Mouse (Mus musculus): ENCODE measurements around the gene Aldh1l1. TPM values are rescaled to one million over a fixed set of nuclear protein-coding genes. Genes with fewer than 3 reads are reported as not detected.

The Aldh1l1 gene
- polyA plus RNA-seq, 1 experiment from 2014 or later: 1.2 TPM

DNA sequence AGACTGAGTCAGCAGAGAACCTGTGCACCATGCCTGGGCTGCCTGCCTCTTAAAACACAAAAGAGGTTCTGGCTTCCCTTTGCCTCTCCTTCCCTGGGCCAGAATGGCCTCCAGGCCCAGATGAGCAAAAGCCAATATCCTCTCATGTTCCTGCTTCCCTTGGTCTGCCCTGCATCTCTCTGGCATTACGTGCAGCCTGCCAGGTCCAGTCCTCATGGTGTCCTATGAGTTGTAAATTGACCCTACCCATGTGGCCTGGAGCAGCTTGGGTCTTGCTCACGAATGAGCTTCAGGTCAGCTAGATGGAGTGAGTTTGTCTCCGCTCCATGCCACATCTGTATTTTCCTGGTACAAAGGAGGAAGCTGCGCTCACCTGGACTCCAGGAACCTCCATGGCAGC lies 110.8 kb downstream of the Aldh1l1 start:
- DNase-seq (ENCODE audit: low spot score) (no peak), ATAC-seq (replicated peaks; ENCODE audit: insufficient number of reproducible peaks, low FRiP score, low TSS enrichment, low read depth) (no peak)
- 82% methylated on average over 4 of the region's 4 CpGs for WGBS
- Histone ChIP-seq H3K9me3 (replicated peaks; ENCODE audit: control insufficient read depth, low read length) (no peaks in the 10 kb centered on the region), H3K4me2 (ENCODE audit: low read depth, low read length) (no peak overlapping the region), H3K4me1 (ENCODE audit: control insufficient read depth, insufficient read depth, low read length) (no peaks in the 10 kb centered on the region), H3K27ac (replicated peaks; ENCODE audit: low read depth, low read length) (no peak overlapping the region), H3K4me3 (ENCODE audit: low read depth, low read length) (no peak overlapping the region), H3K36me3 (replicated peaks; ENCODE audit: control insufficient read depth, insufficient read depth, low read depth, low read length) (no peaks in the 10 kb centered on the region), H3K9ac (replicated peaks; ENCODE audit: low read length) (no peak overlapping the region), H3K27me3 (ENCODE audit: control insufficient read depth, insufficient read depth, low read length) (no peaks in the 10 kb centered on the region)

DNA sequence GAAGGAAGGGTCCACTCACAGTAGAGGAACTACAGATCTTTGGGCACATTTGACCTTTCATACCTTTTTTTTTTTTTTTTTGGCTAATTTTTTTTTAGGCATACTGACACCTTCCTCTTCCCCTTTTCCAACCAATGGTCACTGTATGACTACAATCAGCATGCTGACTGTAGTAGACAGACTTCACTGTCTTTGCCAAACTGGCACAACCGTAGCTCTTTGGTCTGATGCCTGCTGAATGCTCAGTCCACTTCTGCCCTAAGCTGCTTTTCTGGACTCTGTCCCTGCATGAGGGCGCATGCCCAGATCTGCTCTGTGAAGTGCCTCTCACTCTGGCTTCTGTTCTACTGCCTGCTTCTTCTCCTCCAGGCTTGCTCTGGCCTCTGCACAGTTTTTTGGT lies 111.4 kb downstream of the Aldh1l1 start:
- H3K36me3 ChIP-seq (replicated peaks; ENCODE audit: control insufficient read depth, insufficient read depth, low read depth, low read length): no peaks in the 10 kb centered on the region
- no peaks in the 10 kb centered on the region for H3K4me1 ChIP-seq (ENCODE audit: control insufficient read depth, insufficient read depth, low read length)
- no peaks in the 10 kb centered on the region for H3K9me3 ChIP-seq (replicated peaks; ENCODE audit: control insufficient read depth, low read length)
- ATAC-seq (replicated peaks; ENCODE audit: insufficient number of reproducible peaks, low FRiP score, low TSS enrichment, low read depth) (no peak), DNase-seq (ENCODE audit: low spot score) (no peak)
- H3K27ac ChIP-seq (replicated peaks; ENCODE audit: low read depth, low read length): no peak overlapping the region
- H3K27me3 ChIP-seq (ENCODE audit: control insufficient read depth, insufficient read depth, low read length): no peaks in the 10 kb centered on the region
- no peak overlapping the region for H3K4me2 ChIP-seq (ENCODE audit: low read depth, low read length)
- whole genome bisulfite sequencing: 95% methylated on average over 2 of the region's 2 CpGs
- no peak overlapping the region for H3K9ac ChIP-seq (replicated peaks; ENCODE audit: low read length)
- H3K4me3 ChIP-seq (ENCODE audit: low read depth, low read length): no peak overlapping the region

DNA sequence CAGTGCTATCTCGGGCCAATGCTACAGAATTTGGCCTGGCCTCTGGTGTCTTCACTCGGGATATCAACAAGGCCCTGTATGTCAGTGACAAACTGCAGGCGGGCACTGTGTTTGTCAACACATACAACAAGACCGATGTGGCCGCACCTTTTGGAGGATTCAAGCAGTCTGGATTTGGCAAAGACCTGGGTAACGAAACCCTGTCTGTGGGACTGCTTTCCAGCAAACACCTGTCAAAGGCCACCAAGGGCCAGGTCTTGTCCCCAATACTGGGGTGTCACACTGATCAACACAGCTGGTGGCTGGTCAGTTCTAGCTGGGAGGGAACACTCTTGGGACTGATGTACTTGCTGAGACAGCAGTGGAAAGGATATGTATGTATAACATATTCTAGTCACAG lies 112.0 kb downstream of the Aldh1l1 start:
- DNase-seq (ENCODE audit: low spot score): no peak
- no peak overlapping the region for H3K4me3 ChIP-seq (ENCODE audit: low read depth, low read length)
- no peak overlapping the region for H3K27ac ChIP-seq (replicated peaks; ENCODE audit: low read depth, low read length)
- H3K4me2 ChIP-seq (ENCODE audit: low read depth, low read length): no peak overlapping the region
- no peaks in the 10 kb centered on the region for H3K36me3 ChIP-seq (replicated peaks; ENCODE audit: control insufficient read depth, insufficient read depth, low read depth, low read length)
- H3K9me3 ChIP-seq (replicated peaks; ENCODE audit: control insufficient read depth, low read length): no peaks in the 10 kb centered on the region
- no peak for ATAC-seq (replicated peaks; ENCODE audit: insufficient number of reproducible peaks, low FRiP score, low TSS enrichment, low read depth)
- no peaks in the 10 kb centered on the region for H3K27me3 ChIP-seq (ENCODE audit: control insufficient read depth, insufficient read depth, low read length)
- 88% methylated on average over 6 of the region's 6 CpGs for WGBS
- H3K9ac ChIP-seq (replicated peaks; ENCODE audit: low read length): no peak overlapping the region
- H3K4me1 ChIP-seq (ENCODE audit: control insufficient read depth, insufficient read depth, low read length): no peaks in the 10 kb centered on the region

DNA sequence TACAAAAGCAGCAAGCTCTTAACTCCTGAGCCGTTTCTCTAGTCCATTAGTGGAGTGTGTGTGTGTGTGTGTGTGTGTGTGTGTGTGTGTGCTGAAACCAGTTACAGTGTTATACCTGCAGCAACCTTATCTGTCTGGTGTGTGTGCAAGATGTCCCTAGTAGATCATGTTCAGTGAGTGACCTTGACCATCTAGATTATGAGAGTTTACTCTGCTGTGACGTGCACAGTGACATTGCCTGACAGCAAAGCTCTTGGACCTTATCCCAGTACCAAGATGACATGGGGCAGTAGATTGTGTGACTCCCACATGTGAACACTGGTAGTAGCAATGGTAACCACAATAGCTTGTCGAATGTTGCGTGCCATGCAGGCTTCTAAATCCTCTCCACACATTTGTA lies 114.1 kb downstream of the Aldh1l1 start:
- Histone ChIP-seq H3K4me2 (ENCODE audit: low read depth, low read length) (no peak overlapping the region), H3K27me3 (ENCODE audit: control insufficient read depth, insufficient read depth, low read length) (no peaks in the 10 kb centered on the region), H3K4me1 (ENCODE audit: control insufficient read depth, insufficient read depth, low read length) (no peaks in the 10 kb centered on the region; the same call in 1 of the 2 replicates), H3K27ac (replicated peaks; ENCODE audit: low read depth, low read length) (no peak overlapping the region), H3K9ac (replicated peaks; ENCODE audit: low read length) (no peak overlapping the region), H3K4me3 (ENCODE audit: low read depth, low read length) (no peak overlapping the region), H3K36me3 (replicated peaks; ENCODE audit: control insufficient read depth, insufficient read depth, low read depth, low read length) (no peaks in the 10 kb centered on the region), H3K9me3 (replicated peaks; ENCODE audit: control insufficient read depth, low read length) (no peaks in the 10 kb centered on the region)
- ATAC-seq (replicated peaks; ENCODE audit: insufficient number of reproducible peaks, low FRiP score, low TSS enrichment, low read depth) (no peak), DNase-seq (ENCODE audit: low spot score) (no peak)
- 84% methylated on average over 4 of the region's 4 CpGs for WGBS

DNA sequence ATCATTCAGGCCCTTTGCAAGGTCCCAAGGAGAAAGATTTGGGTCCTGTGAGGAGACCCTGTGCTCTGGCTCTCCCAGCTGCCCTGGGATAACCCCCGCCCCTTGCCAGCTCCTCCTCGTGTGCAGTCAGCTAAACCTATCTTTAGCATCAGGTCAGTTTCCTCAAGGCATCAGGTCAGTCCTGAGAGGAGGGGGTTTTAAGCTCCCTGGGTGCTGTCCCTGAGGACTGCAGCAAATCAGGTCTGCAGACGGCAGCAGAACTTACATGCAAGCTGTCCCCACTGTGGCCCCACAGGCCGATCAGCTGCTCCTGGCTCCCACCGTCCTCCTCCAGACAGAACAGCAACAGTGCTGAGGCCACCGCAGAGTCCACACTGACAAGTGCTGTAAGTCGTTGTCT lies 115.5 kb downstream of the Aldh1l1 start:
- DNase-seq (ENCODE audit: low spot score) (no peak), ATAC-seq (replicated peaks; ENCODE audit: insufficient number of reproducible peaks, low FRiP score, low TSS enrichment, low read depth) (no peak)
- Histone ChIP-seq H3K4me1 (ENCODE audit: control insufficient read depth, insufficient read depth, low read length) (no peaks in the 10 kb centered on the region; the same call in 1 of the 2 replicates), H3K9me3 (replicated peaks; ENCODE audit: control insufficient read depth, low read length) (no peaks in the 10 kb centered on the region), H3K27ac (replicated peaks; ENCODE audit: low read depth, low read length) (no peak overlapping the region), H3K9ac (replicated peaks; ENCODE audit: low read length) (no peak overlapping the region), H3K4me3 (ENCODE audit: low read depth, low read length) (no peak overlapping the region), H3K27me3 (ENCODE audit: control insufficient read depth, insufficient read depth, low read length) (no peaks in the 10 kb centered on the region), H3K4me2 (ENCODE audit: low read depth, low read length) (no peak overlapping the region), H3K36me3 (replicated peaks; ENCODE audit: control insufficient read depth, insufficient read depth, low read depth, low read length) (no peaks in the 10 kb centered on the region)
- WGBS: 55% methylated on average over 7 of the region's 7 CpGs

DNA sequence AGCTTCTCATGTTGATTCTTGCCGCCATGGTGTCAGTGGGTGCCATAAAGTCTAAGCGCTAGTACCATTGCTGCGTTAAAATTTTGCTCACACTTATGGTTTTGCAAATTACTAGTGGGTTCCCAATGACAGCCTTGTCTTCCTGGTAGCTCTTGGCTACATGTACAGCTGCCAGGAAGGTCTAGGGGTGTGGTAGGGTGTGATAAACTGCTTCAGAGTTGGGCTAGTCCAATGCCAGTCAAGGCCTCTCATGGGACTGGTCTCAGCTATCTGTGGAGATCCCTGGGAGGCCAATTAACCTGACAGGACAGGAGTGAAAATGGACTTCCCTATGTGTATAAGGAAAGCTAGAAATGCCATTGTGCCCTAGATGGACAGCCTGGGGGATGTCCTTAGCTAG lies 116.1 kb downstream of the Aldh1l1 start:
- no peak for DNase-seq (ENCODE audit: low spot score)
- ATAC-seq (replicated peaks; ENCODE audit: insufficient number of reproducible peaks, low FRiP score, low TSS enrichment, low read depth): no peak
- WGBS: 95% methylated on average over 3 of the region's 3 CpGs

DNA sequence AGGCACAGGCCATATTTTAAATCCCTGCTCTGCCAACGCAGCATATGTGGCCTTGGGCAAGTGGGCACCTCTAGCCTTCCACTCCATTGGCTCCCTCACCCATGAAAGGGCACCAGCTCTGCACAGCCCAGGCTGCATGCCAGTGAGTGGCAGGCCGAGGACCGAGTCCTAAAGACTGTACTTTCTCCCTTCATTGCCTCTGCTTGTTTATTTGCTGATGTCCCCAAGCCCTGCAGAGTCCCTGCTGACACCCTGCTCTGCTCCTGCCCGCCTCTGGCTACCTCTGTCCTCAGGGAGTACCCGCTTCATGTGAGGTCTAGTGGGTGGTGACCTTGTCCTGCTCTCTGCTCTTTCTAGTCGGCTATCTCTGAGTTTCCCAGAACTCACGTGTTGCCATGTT lies 116.9 kb downstream of the Aldh1l1 start:
- no peaks in the 10 kb centered on the region for H3K27me3 ChIP-seq (ENCODE audit: control insufficient read depth, insufficient read depth, low read length)
- DNase-seq (ENCODE audit: low spot score): no peak
- no peak overlapping the region for H3K9ac ChIP-seq (replicated peaks; ENCODE audit: low read length)
- H3K4me2 ChIP-seq (ENCODE audit: low read depth, low read length): no peak overlapping the region
- H3K9me3 ChIP-seq (replicated peaks; ENCODE audit: control insufficient read depth, low read length): no peaks in the 10 kb centered on the region
- no peak overlapping the region for H3K4me3 ChIP-seq (ENCODE audit: low read depth, low read length)
- no peak for ATAC-seq (replicated peaks; ENCODE audit: insufficient number of reproducible peaks, low FRiP score, low TSS enrichment, low read depth)
- no peaks in the 10 kb centered on the region; the same call in 1 of the 2 replicates for H3K4me1 ChIP-seq (ENCODE audit: control insufficient read depth, insufficient read depth, low read length)
- H3K36me3 ChIP-seq (replicated peaks; ENCODE audit: control insufficient read depth, insufficient read depth, low read depth, low read length): no peaks in the 10 kb centered on the region
- no peak overlapping the region for H3K27ac ChIP-seq (replicated peaks; ENCODE audit: low read depth, low read length)
- WGBS: 61% methylated on average over 7 of the region's 7 CpGs

More for the DNA sequence above, 116.1 kb downstream of the Aldh1l1 start:
- H3K36me3 ChIP-seq (replicated peaks; ENCODE audit: control insufficient read depth, insufficient read depth, low read depth, low read length): no peaks in the 10 kb centered on the region
- no peak overlapping the region for H3K4me3 ChIP-seq (ENCODE audit: low read depth, low read length)
- no peak overlapping the region for H3K4me2 ChIP-seq (ENCODE audit: low read depth, low read length)
- no peaks in the 10 kb centered on the region; the same call in 1 of the 2 replicates for H3K4me1 ChIP-seq (ENCODE audit: control insufficient read depth, insufficient read depth, low read length)
- H3K9ac ChIP-seq (replicated peaks; ENCODE audit: low read length): no peak overlapping the region
- H3K9me3 ChIP-seq (replicated peaks; ENCODE audit: control insufficient read depth, low read length): no peaks in the 10 kb centered on the region
- no peaks in the 10 kb centered on the region for H3K27me3 ChIP-seq (ENCODE audit: control insufficient read depth, insufficient read depth, low read length)
- H3K27ac ChIP-seq (replicated peaks; ENCODE audit: low read depth, low read length): no peak overlapping the region

DNA sequence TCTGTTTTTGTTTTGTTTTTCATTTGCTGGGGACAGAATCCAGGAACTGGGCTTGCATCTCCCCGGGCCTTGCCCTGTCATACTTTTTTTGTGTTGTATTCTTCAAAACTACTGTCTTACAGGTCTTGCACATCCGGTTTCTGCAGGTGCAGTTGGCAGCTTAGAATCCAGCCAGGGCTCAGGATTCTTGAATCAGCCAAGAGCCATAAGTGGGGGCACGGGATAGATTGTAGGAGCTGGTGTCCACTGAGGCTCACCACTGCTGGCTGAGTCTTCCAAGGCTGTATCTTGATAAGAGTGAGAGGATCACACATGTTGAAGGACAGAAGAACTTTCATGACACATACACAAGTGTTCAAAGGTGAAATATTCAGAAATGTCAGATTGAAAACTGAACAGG lies 117.9 kb downstream of the Aldh1l1 start:
- no peak overlapping the region for H3K9ac ChIP-seq (replicated peaks; ENCODE audit: low read length)
- no peaks in the 10 kb centered on the region for H3K9me3 ChIP-seq (replicated peaks; ENCODE audit: control insufficient read depth, low read length)
- H3K27me3 ChIP-seq (ENCODE audit: control insufficient read depth, insufficient read depth, low read length): no peaks in the 10 kb centered on the region
- no peak overlapping the region for H3K27ac ChIP-seq (replicated peaks; ENCODE audit: low read depth, low read length)
- 61% methylated on average over 3 of the region's 3 CpGs for WGBS
- no peaks in the 10 kb centered on the region; the same call in 1 of the 2 replicates for H3K4me1 ChIP-seq (ENCODE audit: control insufficient read depth, insufficient read depth, low read length)
- DNase-seq (ENCODE audit: low spot score): no peak
- H3K4me2 ChIP-seq (ENCODE audit: low read depth, low read length): no peak overlapping the region; the same call in 1 of the 2 replicates
- H3K4me3 ChIP-seq (ENCODE audit: low read depth, low read length): peak overlapping the region; percentile 37; the same call in 1 of the 2 replicates
- ATAC-seq (replicated peaks; ENCODE audit: insufficient number of reproducible peaks, low FRiP score, low TSS enrichment, low read depth): no peak
- no peaks in the 10 kb centered on the region for H3K36me3 ChIP-seq (replicated peaks; ENCODE audit: control insufficient read depth, insufficient read depth, low read depth, low read length)

Measured in embryonic facial prominence, embryonic 11.5 days (tissue).